Mouse (Mus musculus): ENCODE measurements around the gene Aig1. TPM values are rescaled to one million over a fixed set of nuclear protein-coding genes. Genes with fewer than 3 reads are reported as not detected.

The Aig1 gene
- polyA plus RNA-seq, 1 experiment from 2014 or later, result 36.1 TPM

Other genes starting within 250 kb of the Aig1 start
- 14.8 and 15.6 TPM in 2 replicates for gene Hivep2, start 97.1 kb upstream of the Aig1 start, polyA plus RNA-seq (2014; fragmentation: Nextera tagmentation; extraction: Ambion mirVana)